Mouse (Mus musculus): ENCODE data around the gene Gtpbp4. TPM values are rescaled to one million over a fixed set of nuclear protein-coding genes. Genes with fewer than 3 reads are reported as not detected.
"Not testable (repeated sequence)": the region's sequence is repeated elsewhere in the genome, so short reads cannot be mapped to it uniquely, and the experiment has no call there.

Gtpbp4 gene
- polyA plus RNA-seq, 1 experiment from 2014 or later: 110 TPM

DNA sequence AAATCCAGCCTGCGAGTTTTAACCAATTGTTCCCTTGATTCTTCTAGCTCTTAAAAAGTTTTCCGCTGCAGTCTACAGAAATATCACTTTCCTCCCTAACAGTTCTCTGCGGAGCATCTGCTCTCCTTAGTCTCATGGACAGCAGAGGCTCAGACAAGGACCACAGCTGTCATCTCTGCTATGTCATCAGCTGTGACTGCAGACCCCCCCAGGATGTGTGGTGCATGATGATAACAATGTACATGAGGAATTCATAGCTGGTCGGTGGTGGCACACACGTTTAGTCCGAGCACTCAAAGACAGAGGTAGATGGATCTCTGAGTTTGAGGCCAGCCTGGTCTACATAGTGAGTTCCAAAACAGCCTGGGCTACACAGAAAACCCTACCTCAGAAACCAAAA lies 36.3 kb downstream of the Gtpbp4 start:
- not testable (repeated sequence) for H3K27ac ChIP-seq (ENCODE audit: low read depth, low read length); H3K9me3 ChIP-seq (ENCODE audit: control insufficient read depth, low read length); H3K9ac ChIP-seq (ENCODE audit: low read length); H3K4me2 ChIP-seq (ENCODE audit: low read depth); DNase-seq (ENCODE audit: low spot score); H3K36me3 ChIP-seq (ENCODE audit: control insufficient read depth, insufficient read depth, low read length); ATAC-seq (ENCODE audit: insufficient read depth, low FRiP score, low TSS enrichment); H3K4me1 ChIP-seq (ENCODE audit: control insufficient read depth, insufficient read depth, low read length); H3K4me3 ChIP-seq (ENCODE audit: low read depth, low read length); H3K27me3 ChIP-seq (ENCODE audit: control insufficient read depth, insufficient read depth, low read length)
- WGBS: 88% methylated on average over 5 of the region's 6 CpGs

DNA sequence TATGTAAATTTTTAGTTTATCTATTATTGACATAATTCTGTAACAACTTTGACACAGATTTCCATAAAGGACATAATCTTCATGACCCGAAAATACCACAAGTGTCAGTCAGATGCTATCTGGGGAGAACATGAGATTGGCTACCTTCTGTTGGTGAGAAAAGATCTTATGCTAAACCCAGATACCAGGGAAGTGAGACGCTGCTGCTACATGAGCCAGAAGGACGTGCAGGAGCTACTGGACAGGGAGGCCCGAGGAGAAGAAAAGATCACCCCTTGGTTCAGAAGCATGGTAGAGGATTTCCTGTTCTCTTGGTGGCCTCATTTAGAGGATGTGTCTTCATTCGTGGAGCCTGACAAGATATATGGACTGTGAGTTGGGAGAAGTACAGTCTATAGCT lies 36.8 kb downstream of the Gtpbp4 start:
- not testable (repeated sequence) for H3K27ac ChIP-seq (ENCODE audit: low read depth, low read length); DNase-seq (ENCODE audit: low spot score); H3K4me1 ChIP-seq (ENCODE audit: control insufficient read depth, insufficient read depth, low read length); ATAC-seq (ENCODE audit: insufficient read depth, low FRiP score, low TSS enrichment); H3K27me3 ChIP-seq (ENCODE audit: control insufficient read depth, insufficient read depth, low read length); H3K4me2 ChIP-seq (ENCODE audit: low read depth); H3K9me3 ChIP-seq (ENCODE audit: control insufficient read depth, low read length); H3K4me3 ChIP-seq (ENCODE audit: low read depth, low read length); H3K36me3 ChIP-seq (ENCODE audit: control insufficient read depth, insufficient read depth, low read length); H3K9ac ChIP-seq (ENCODE audit: low read length)
- WGBS: no CpG with 5 or more reads among the region's 5 CpGs

DNA sequence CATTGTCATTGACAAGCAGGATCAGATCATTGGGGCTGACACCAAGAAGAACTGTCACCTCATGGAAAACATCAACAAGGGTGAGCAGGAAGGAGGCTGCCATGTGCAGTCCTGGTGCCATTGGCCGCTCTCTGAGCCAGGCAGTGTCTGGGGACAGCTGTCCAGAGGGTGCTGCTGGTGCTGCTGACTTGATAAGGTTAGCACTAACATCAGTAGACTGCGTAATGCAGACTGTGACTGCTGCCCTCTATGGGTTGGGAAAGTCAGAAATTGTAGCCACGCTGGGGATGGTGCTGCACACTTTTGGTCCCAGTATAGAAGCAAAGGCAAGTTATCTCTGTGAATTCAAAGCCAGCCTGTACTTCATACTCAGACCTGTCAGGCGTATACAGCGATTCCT lies 39.0 kb downstream of the Gtpbp4 start:
- not testable (repeated sequence) for H3K9ac ChIP-seq (ENCODE audit: low read length); H3K4me2 ChIP-seq (ENCODE audit: low read depth); DNase-seq (ENCODE audit: low spot score); H3K9me3 ChIP-seq (ENCODE audit: control insufficient read depth, low read length); H3K36me3 ChIP-seq (ENCODE audit: control insufficient read depth, insufficient read depth, low read length); H3K27me3 ChIP-seq (ENCODE audit: control insufficient read depth, insufficient read depth, low read length); H3K4me1 ChIP-seq (ENCODE audit: control insufficient read depth, insufficient read depth, low read length); ATAC-seq (ENCODE audit: insufficient read depth, low FRiP score, low TSS enrichment); H3K4me3 ChIP-seq (ENCODE audit: low read depth, low read length); H3K27ac ChIP-seq (ENCODE audit: low read depth, low read length)
- WGBS: no CpG with 5 or more reads among the region's 5 CpGs

DNA sequence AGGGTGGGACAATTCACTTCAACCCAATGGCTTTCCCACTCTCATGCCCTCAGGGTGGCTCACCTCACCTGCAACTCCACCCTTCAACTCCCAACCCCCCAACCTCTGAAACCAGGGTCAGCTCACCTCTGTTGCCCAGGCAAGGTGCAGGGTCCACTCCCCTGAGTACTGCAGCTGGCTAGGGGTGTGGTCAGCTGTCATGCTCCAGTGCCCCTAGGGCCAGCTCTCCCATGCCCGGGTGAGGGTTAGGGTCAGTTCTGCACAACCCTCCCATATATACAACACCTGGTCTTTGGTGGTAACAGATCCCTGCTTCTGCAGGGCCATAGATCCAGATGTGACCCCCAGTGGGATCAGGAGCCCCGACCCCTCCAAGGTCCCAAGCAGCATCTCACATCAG lies 40.8 kb downstream of the Gtpbp4 start:
- not testable (repeated sequence) for H3K27ac ChIP-seq (ENCODE audit: low read depth, low read length); H3K4me3 ChIP-seq (ENCODE audit: low read depth, low read length); H3K4me1 ChIP-seq (ENCODE audit: control insufficient read depth, insufficient read depth, low read length); ATAC-seq (ENCODE audit: insufficient read depth, low FRiP score, low TSS enrichment); H3K9ac ChIP-seq (ENCODE audit: low read length); H3K27me3 ChIP-seq (ENCODE audit: control insufficient read depth, insufficient read depth, low read length); H3K4me2 ChIP-seq (ENCODE audit: low read depth); DNase-seq (ENCODE audit: low spot score); H3K36me3 ChIP-seq (ENCODE audit: control insufficient read depth, insufficient read depth, low read length); H3K9me3 ChIP-seq (ENCODE audit: control insufficient read depth, low read length)
- WGBS: 84% methylated on average over 1 of the region's 2 CpGs

DNA sequence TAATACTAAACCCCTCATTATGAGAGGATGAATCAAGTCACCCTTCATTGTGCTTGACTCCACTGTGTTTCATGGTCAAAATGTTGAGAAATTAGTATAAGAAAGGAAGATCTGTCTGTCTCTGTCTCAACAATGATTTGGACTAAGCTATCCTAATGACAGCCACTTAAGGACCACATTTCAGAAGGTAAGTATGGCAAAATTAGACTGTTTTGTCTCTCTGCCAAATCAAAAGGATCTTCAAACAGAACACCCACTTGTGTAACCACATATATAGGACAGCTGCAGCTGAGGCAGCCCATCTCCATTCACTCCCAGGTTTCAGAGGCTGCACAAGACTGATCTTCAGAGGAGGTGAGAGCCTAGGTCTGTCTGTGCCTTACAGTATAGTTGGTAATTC lies 43.3 kb downstream of the Gtpbp4 start, which contains the start of gene Idi2:
TSS of gene Idi2 (plus strand) at position 301 of the 400 bp plus-strand sequence.
- H3K9ac ChIP-seq (ENCODE audit: low read length); H3K4me1 ChIP-seq (ENCODE audit: control insufficient read depth, insufficient read depth, low read length); DNase-seq (ENCODE audit: low spot score); ATAC-seq (ENCODE audit: insufficient read depth, low FRiP score, low TSS enrichment); H3K36me3 ChIP-seq (ENCODE audit: control insufficient read depth, insufficient read depth, low read length); H3K4me3 ChIP-seq (ENCODE audit: low read depth, low read length); H3K4me2 ChIP-seq (ENCODE audit: low read depth); H3K27me3 ChIP-seq (ENCODE audit: control insufficient read depth, insufficient read depth, low read length); H3K9me3 ChIP-seq (ENCODE audit: control insufficient read depth, low read length); H3K27ac ChIP-seq (ENCODE audit: low read depth, low read length): not testable (repeated sequence)

DNA sequence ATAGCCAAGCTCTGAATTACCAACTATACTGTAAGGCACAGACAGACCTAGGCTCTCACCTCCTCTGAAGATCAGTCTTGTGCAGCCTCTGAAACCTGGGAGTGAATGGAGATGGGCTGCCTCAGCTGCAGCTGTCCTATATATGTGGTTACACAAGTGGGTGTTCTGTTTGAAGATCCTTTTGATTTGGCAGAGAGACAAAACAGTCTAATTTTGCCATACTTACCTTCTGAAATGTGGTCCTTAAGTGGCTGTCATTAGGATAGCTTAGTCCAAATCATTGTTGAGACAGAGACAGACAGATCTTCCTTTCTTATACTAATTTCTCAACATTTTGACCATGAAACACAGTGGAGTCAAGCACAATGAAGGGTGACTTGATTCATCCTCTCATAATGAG lies 47.8 kb downstream of the Gtpbp4 start, which contains the start of gene Gm9745:
TSS of gene Gm9745 (minus strand) at position 101 of the 400 bp plus-strand sequence.
- not testable (repeated sequence) for ATAC-seq (ENCODE audit: insufficient read depth, low FRiP score, low TSS enrichment); H3K36me3 ChIP-seq (ENCODE audit: control insufficient read depth, insufficient read depth, low read length)

DNA sequence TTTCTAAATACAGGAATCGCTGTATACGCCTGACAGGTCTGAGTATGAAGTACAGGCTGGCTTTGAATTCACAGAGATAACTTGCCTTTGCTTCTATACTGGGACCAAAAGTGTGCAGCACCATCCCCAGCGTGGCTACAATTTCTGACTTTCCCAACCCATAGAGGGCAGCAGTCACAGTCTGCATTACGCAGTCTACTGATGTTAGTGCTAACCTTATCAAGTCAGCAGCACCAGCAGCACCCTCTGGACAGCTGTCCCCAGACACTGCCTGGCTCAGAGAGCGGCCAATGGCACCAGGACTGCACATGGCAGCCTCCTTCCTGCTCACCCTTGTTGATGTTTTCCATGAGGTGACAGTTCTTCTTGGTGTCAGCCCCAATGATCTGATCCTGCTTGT lies 52.1 kb downstream of the Gtpbp4 start:
- H3K36me3 ChIP-seq (ENCODE audit: control insufficient read depth, insufficient read depth, low read length); H3K4me3 ChIP-seq (ENCODE audit: low read depth, low read length); H3K9ac ChIP-seq (ENCODE audit: low read length); ATAC-seq (ENCODE audit: insufficient read depth, low FRiP score, low TSS enrichment); H3K27me3 ChIP-seq (ENCODE audit: control insufficient read depth, insufficient read depth, low read length); DNase-seq (ENCODE audit: low spot score); H3K4me1 ChIP-seq (ENCODE audit: control insufficient read depth, insufficient read depth, low read length); H3K4me2 ChIP-seq (ENCODE audit: low read depth); H3K27ac ChIP-seq (ENCODE audit: low read depth, low read length); H3K9me3 ChIP-seq (ENCODE audit: control insufficient read depth, low read length): not testable (repeated sequence)
- WGBS: no CpG with 5 or more reads among the region's 5 CpGs

More for the DNA sequence above, 47.8 kb downstream of the Gtpbp4 start, which contains the start of gene Gm9745:
- not testable (repeated sequence) for H3K9ac ChIP-seq (ENCODE audit: low read length); DNase-seq (ENCODE audit: low spot score); H3K4me3 ChIP-seq (ENCODE audit: low read depth, low read length); H3K9me3 ChIP-seq (ENCODE audit: control insufficient read depth, low read length); H3K27me3 ChIP-seq (ENCODE audit: control insufficient read depth, insufficient read depth, low read length); H3K4me1 ChIP-seq (ENCODE audit: control insufficient read depth, insufficient read depth, low read length); H3K4me2 ChIP-seq (ENCODE audit: low read depth); H3K27ac ChIP-seq (ENCODE audit: low read depth, low read length)

DNA sequence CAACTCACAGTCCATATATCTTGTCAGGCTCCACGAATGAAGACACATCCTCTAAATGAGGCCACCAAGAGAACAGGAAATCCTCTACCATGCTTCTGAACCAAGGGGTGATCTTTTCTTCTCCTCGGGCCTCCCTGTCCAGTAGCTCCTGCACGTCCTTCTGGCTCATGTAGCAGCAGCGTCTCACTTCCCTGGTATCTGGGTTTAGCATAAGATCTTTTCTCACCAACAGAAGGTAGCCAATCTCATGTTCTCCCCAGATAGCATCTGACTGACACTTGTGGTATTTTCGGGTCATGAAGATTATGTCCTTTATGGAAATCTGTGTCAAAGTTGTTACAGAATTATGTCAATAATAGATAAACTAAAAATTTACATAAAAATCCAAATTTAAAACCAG lies 54.2 kb downstream of the Gtpbp4 start:
- H3K9ac ChIP-seq (ENCODE audit: low read length); H3K4me3 ChIP-seq (ENCODE audit: low read depth, low read length); H3K4me2 ChIP-seq (ENCODE audit: low read depth); ATAC-seq (ENCODE audit: insufficient read depth, low FRiP score, low TSS enrichment); H3K9me3 ChIP-seq (ENCODE audit: control insufficient read depth, low read length); H3K27ac ChIP-seq (ENCODE audit: low read depth, low read length); H3K4me1 ChIP-seq (ENCODE audit: control insufficient read depth, insufficient read depth, low read length); DNase-seq (ENCODE audit: low spot score); H3K36me3 ChIP-seq (ENCODE audit: control insufficient read depth, insufficient read depth, low read length); H3K27me3 ChIP-seq (ENCODE audit: control insufficient read depth, insufficient read depth, low read length): not testable (repeated sequence)
- whole genome bisulfite sequencing: no CpG with 5 or more reads among the region's 5 CpGs

DNA sequence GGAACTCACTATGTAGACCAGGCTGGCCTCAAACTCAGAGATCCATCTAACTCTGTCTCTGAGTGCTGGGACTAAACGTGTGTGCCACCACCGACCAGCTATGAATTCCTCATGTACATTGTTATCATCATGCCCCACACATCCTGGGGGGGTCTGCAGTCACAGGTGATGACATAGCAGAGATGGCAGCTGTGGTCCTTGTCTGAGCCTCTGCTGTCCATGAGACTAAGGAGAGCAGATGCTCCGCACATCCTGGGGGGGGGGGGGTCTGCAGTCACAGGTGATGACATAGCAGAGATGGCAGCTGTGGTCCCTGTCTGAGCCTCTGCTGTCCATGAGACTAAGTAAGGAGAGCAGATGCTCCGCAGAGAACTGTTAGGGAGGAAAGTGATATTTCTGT lies 54.8 kb downstream of the Gtpbp4 start:
- H3K36me3 ChIP-seq (ENCODE audit: control insufficient read depth, insufficient read depth, low read length); H3K27me3 ChIP-seq (ENCODE audit: control insufficient read depth, insufficient read depth, low read length); DNase-seq (ENCODE audit: low spot score); ATAC-seq (ENCODE audit: insufficient read depth, low FRiP score, low TSS enrichment); H3K9ac ChIP-seq (ENCODE audit: low read length); H3K4me2 ChIP-seq (ENCODE audit: low read depth); H3K9me3 ChIP-seq (ENCODE audit: control insufficient read depth, low read length); H3K27ac ChIP-seq (ENCODE audit: low read depth, low read length); H3K4me3 ChIP-seq (ENCODE audit: low read depth, low read length); H3K4me1 ChIP-seq (ENCODE audit: control insufficient read depth, insufficient read depth, low read length): not testable (repeated sequence)
- WGBS: 86% methylated on average over 4 of the region's 4 CpGs
